Mouse (Mus musculus): ENCODE results near the gene Ccnt1.

DNA sequence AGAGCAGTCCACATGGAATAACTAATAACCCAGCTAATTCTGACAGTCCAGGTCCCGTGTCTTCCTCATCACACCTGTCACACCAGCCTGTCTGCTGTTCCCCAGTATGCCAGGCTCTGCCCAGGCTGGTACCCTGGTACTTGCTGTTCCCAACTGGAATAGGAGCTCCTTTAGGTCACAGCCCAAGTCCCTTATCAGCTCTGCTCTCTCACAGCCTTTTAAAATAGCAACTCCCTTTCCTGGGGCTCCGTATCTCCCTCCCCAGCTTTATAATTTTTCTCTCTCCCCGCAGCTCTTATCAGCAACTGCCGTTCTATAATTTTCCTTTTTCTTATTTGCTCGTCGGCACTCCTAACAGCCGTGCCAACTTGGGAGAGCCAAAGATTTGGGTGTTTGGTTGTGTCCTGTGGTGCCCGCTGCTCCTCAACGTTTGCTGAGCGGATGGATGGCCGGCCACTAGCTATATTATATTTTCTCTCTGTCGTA is 35.4 kb upstream of the Ccnt1 start:
- TF ChIP-seq CTCF (IDR thresholded peaks at IDR 0.05; ENCODE audit: extremely low read depth, insufficient read length, insufficient replicate concordance, low read depth, low read length) (no peak), POLR2A (IDR thresholded peaks at IDR 0.05; ENCODE audit: low read depth, low read length) (no peak)

Measured in small intestine, adult 2 months (tissue).